Mouse (Mus musculus): ENCODE results near the gene Gm17490.
"Not testable (repeated sequence)": the region's sequence is repeated elsewhere in the genome, so short reads cannot be mapped to it uniquely, and the experiment has no call there.

Gm17490 gene

GRCm38 (mm10) chr2:11623173-11623572 is 2.9 kb downstream of the Gm17490 start:
- no peak for DNase-seq

- no peak for DNase-seq
Measured at GRCm38 (mm10) chr2:11619598-11619997, 6.5 kb downstream of the Gm17490 start.

- no peak for DNase-seq
Measured at GRCm38 (mm10) chr2:11616846-11617245, 9.2 kb downstream of the Gm17490 start.

- not testable (repeated sequence) for DNase-seq
Measured at GRCm38 (mm10) chr2:11612939-11613338, 13.1 kb downstream of the Gm17490 start.

- not testable (repeated sequence) for DNase-seq
Measured at GRCm38 (mm10) chr2:11606718-11607117, 19.3 kb downstream of the Gm17490 start.

GRCm38 (mm10) chr2:11604911-11605310 is 21.2 kb downstream of the Gm17490 start:
- no peak for DNase-seq

- no peak for DNase-seq
Measured at GRCm38 (mm10) chr2:11604053-11604452, 22.0 kb downstream of the Gm17490 start, which contains the start of gene Rbm17. Gene Rbm17 (minus strand): TSS chr2:11604153.

- DNase-seq: peak; percentile 94 to 96
Measured at GRCm38 (mm10) chr2:11602506-11603489, 23.3 kb downstream of the Gm17490 start.

- DNase-seq: no peak
Measured at GRCm38 (mm10) chr2:11601795-11602194, 24.3 kb downstream of the Gm17490 start.

GRCm38 (mm10) chr2:11597906-11598305 is 28.2 kb downstream of the Gm17490 start:
- DNase-seq: no peak

GRCm38 (mm10) chr2:11596690-11597089 is 29.4 kb downstream of the Gm17490 start:
- DNase-seq: no peak

GRCm38 (mm10) chr2:11587996-11588395 is 38.1 kb downstream of the Gm17490 start:
- DNase-seq: no peak

GRCm38 (mm10) chr2:11579399-11579798 is 46.7 kb downstream of the Gm17490 start:
- no peak for DNase-seq

- DNase-seq: no peak
Measured at GRCm38 (mm10) chr2:11578187-11578586, 47.9 kb downstream of the Gm17490 start.

Measured in lung, postnatal 4 days (tissue).